Mouse (Mus musculus) MEL (cell line): ENCODE results near the gene Krt73. TPM values are rescaled to one million over a fixed set of nuclear protein-coding genes. Genes with fewer than 3 reads are reported as not detected.
A peak's percentile ranks its signal among the peaks of the same experiment; 100 is the strongest.

ENCODE experiments used
- DNase-seq: peaks from one replicate; pipeline ENCODE4 v3.0.0; 2011; ENCODE audit warnings: low read depth, low spot score
- H3K27ac ChIP-seq: 2 replicates; pipeline ENCODE4 v1.5.1; 2012; ENCODE audit warnings: low read depth, mild to moderate bottlenecking, control low read depth, low read length, moderate library complexity; ENCODE audit not compliant: control insufficient read depth
- H3K27me3 ChIP-seq, 2 experiments: fragments of 150-350 bp in 1 of 2; sonication (generic) in 1 of 2; 2 replicates each; pipeline ENCODE4 v1.6.1; 2012; ENCODE audit warnings: low read length in 2 of 2, mild to moderate bottlenecking in 2 of 2, improper control_type of control experiment in 1 of 2, moderate library complexity in 1 of 2; ENCODE audit not compliant: insufficient read depth in 2 of 2, control insufficient read depth in 1 of 2
- H3K36me3 ChIP-seq, 2 experiments: 2 replicates each; pipeline ENCODE4 v1.6.1; 2012 to 2014; ENCODE audit warnings: low read length in 2 of 2, improper control_type of control experiment in 1 of 2, inconsistent platforms in 1 of 2, mild to moderate bottlenecking in 1 of 2; ENCODE audit not compliant: insufficient read depth in 2 of 2, control insufficient read depth in 1 of 2
- H3K4me1 ChIP-seq, 2 experiments: fragments of 150-350 bp in 1 of 2; sonication (generic) in 1 of 2; 2 replicates each; pipeline ENCODE4 v1.6.1; 2012; ENCODE audit warnings: low read length in 2 of 2, improper control_type of control experiment in 1 of 2, mild to moderate bottlenecking in 1 of 2; ENCODE audit not compliant: insufficient read depth in 2 of 2, control insufficient read depth in 1 of 2
- H3K4me3 ChIP-seq, 2 experiments: fragments of 150-350 bp in 1 of 2; sonication (generic) in 1 of 2; 2 replicates each; pipeline ENCODE4 v1.5.1; 2012; ENCODE audit warnings: low read depth in 2 of 2, low read length in 2 of 2, mild to moderate bottlenecking in 2 of 2, moderate library complexity in 2 of 2, control low read depth in 1 of 2, improper control_type of control experiment in 1 of 2; ENCODE audit not compliant: control insufficient read depth in 1 of 2, insufficient read depth in 1 of 2
- H3K79me2 ChIP-seq: 2 replicates; pipeline ENCODE4 v1.6.1; 2012; ENCODE audit warnings: mild to moderate bottlenecking, low read length, moderate library complexity; ENCODE audit not compliant: control insufficient read depth, poor library complexity, insufficient read depth
- H3K9ac ChIP-seq: 2 replicates; pipeline ENCODE4 v1.6.1; 2012; ENCODE audit warnings: low read depth, mild to moderate bottlenecking, control low read depth, low read length, moderate library complexity; ENCODE audit not compliant: control insufficient read depth, poor library complexity, severe bottlenecking
- H3K9me3 ChIP-seq: fragments of 150-350 bp; sonication (generic); replicated peaks from 2 replicates; pipeline ENCODE4 v1.6.1; 2012; ENCODE audit warnings: mild to moderate bottlenecking, low read length, improper control_type of control experiment, moderate library complexity; ENCODE audit not compliant: insufficient read depth
- CHD2 ChIP-seq: IDR thresholded peaks from 2 replicates; pipeline ENCODE4 v1.6.1; 2011; ENCODE audit warnings: low read length, improper control_type of control experiment
- CTCF ChIP-seq, 3 experiments: IDR thresholded peaks in 2 of 3; conservative IDR thresholded peaks in 1 of 3; 2 replicates each; pipeline ENCODE4 v1.5.1; 2011 to 2012; ENCODE audit warnings: low read length in 3 of 3, low read depth in 2 of 3, mild to moderate bottlenecking in 2 of 3, improper control_type of control experiment in 1 of 3, inconsistent platforms in 1 of 3, mixed read lengths in 1 of 3, moderate library complexity in 1 of 3; ENCODE audit not compliant: control insufficient read depth in 1 of 3, insufficient read depth in 1 of 3, poor library complexity in 1 of 3, severe bottlenecking in 1 of 3
- E2F4 ChIP-seq: IDR thresholded peaks from 2 replicates; pipeline ENCODE4 v1.6.1; 2011; ENCODE audit warnings: low read depth, low read length, improper control_type of control experiment, borderline replicate concordance
- EP300 ChIP-seq, 2 experiments: IDR thresholded peaks; 2 replicates each; pipeline ENCODE4 v1.6.1; 2011; ENCODE audit warnings: improper control_type of control experiment in 2 of 2, low read length in 2 of 2, low read depth in 1 of 2, mild to moderate bottlenecking in 1 of 2
- GATA1 ChIP-seq: IDR thresholded peaks from 2 replicates; pipeline ENCODE4 v1.6.1; 2011; ENCODE audit warnings: low read depth, low read length, improper control_type of control experiment
- JUND ChIP-seq: IDR thresholded peaks from 2 replicates; pipeline ENCODE4 v1.6.1; 2011; ENCODE audit warnings: low read depth, mild to moderate bottlenecking, improper control_type of control experiment, low read length
- KAT2A ChIP-seq: conservative IDR thresholded peaks from 2 replicates; pipeline ENCODE4 v1.6.1; 2012; ENCODE audit warnings: low read depth, low read length, improper control_type of control experiment, inconsistent platforms
- MAZ ChIP-seq: IDR thresholded peaks from 2 replicates; pipeline ENCODE4 v1.6.1; 2012; ENCODE audit warnings: low read depth, mild to moderate bottlenecking, inconsistent platforms, low read length, improper control_type of control experiment
- MYC ChIP-seq: IDR thresholded peaks from 2 replicates; pipeline ENCODE4 v1.6.1; 2011; ENCODE audit warnings: low read depth, mild to moderate bottlenecking, low read length, improper control_type of control experiment, moderate library complexity
- NRF1 ChIP-seq: IDR thresholded peaks from 2 replicates; pipeline ENCODE4 v1.6.1; 2014; ENCODE audit warnings: low read depth, mild to moderate bottlenecking, inconsistent platforms, low read length, improper control_type of control experiment, moderate library complexity; ENCODE audit not compliant: poor library complexity, insufficient read depth, severe bottlenecking
- POLR2AphosphoS2 ChIP-seq: IDR thresholded peaks from 2 replicates; pipeline ENCODE4 v1.6.1; 2011; ENCODE audit warnings: low read length, improper control_type of control experiment
- RAD21 ChIP-seq: IDR thresholded peaks from 2 replicates; pipeline ENCODE4 v1.6.1; 2011; ENCODE audit warnings: mild to moderate bottlenecking, low read depth, low read length, improper control_type of control experiment
- SIN3A ChIP-seq: IDR thresholded peaks from 2 replicates; pipeline ENCODE4 v1.6.1; 2012; ENCODE audit warnings: low read length, improper control_type of control experiment, inconsistent platforms
- SMC3 ChIP-seq: IDR thresholded peaks from 2 replicates; pipeline ENCODE4 v1.6.1; 2011; ENCODE audit warnings: low read depth, low read length, improper control_type of control experiment
- TAL1 ChIP-seq: IDR thresholded peaks from 2 replicates; pipeline ENCODE4 v1.6.1; 2012; ENCODE audit warnings: mild to moderate bottlenecking, inconsistent platforms, low read length, moderate library complexity, mixed read lengths
- TCF12 ChIP-seq: IDR thresholded peaks from 2 replicates; pipeline ENCODE4 v1.6.1; 2014; ENCODE audit warnings: low read depth, mild to moderate bottlenecking, inconsistent platforms, low read length, improper control_type of control experiment, moderate library complexity
- UBTF ChIP-seq: IDR thresholded peaks from 2 replicates; pipeline ENCODE4 v1.6.1; 2012; ENCODE audit warnings: low read depth, mild to moderate bottlenecking, inconsistent platforms, low read length, improper control_type of control experiment, moderate library complexity, borderline replicate concordance; ENCODE audit not compliant: insufficient read depth
- USF1 ChIP-seq: IDR thresholded peaks from 2 replicates; pipeline ENCODE4 v1.6.1; 2014; ENCODE audit warnings: low read depth, mild to moderate bottlenecking, inconsistent platforms, low read length, improper control_type of control experiment, moderate library complexity
- ZC3H11A ChIP-seq: IDR thresholded peaks from 2 replicates; pipeline ENCODE4 v1.6.1; 2012; ENCODE audit warnings: low read depth, mild to moderate bottlenecking, inconsistent platforms, low read length, improper control_type of control experiment
- ZKSCAN1 ChIP-seq: IDR thresholded peaks from 2 replicates; pipeline ENCODE4 v1.6.1; 2012; ENCODE audit warnings: low read depth, mild to moderate bottlenecking, inconsistent platforms, low read length, improper control_type of control experiment, moderate library complexity
- polyA plus RNA-seq, 2 experiments: library from polyadenylated mRNA; stranded (reverse) in 1 of 2; unstranded in 1 of 2; fragments of >175 nt in 1 of 2; fragments of >200 nt in 1 of 2; gene quantifications; 2 replicates each; pipeline versions ENCODE4 v1.2.1 to v1.2.4; 2012; ENCODE audit warnings: low replicate concordance in 2 of 2, low read depth in 1 of 2; ENCODE audit not compliant: insufficient read length in 2 of 2, insufficient read depth in 1 of 2, missing spikeins in 1 of 2
- total RNA-seq: library from RNA; depleted of rRNA; stranded (reverse); fragments of 300-350 nt; gene quantifications from 2 replicates; pipeline ENCODE4 v1.2.3, GENCODE M21; 2012; rRNA removed

The Krt73 gene
- total and polyA plus RNA-seq, 3 experiments = not detected

DNA sequence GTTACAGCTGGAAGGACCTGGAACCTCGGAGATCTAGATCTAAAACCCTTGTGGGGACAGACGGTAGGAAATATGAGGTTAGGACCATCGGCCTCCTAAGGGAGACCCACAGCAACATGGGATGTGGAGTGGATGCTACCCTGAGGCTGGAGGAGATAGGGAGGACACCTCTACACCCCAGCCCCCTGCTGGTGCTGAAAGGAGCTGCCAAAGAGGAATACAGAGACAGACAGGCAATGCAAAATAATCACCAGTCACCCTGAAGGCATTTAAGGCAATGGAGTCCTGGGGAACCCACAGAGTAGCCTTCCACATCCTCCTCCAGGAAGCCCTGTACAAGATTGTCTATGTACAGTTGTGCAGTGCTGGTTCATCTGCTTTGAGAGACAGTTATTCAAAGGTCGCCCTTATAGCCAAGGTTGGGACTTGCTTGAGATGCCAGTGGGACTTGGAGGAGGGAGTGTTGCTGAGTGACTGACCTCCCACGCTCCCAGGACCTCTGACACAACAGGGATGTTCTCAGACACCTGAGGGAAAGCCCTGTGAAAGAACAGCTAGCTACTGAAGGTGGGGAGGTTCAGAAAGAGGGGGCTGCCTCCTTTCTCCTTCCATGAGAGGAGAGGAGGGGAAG lies 30.0 kb downstream of the Krt73 start:
- H3K27me3 ChIP-seq = peaks cover 0 to 4% of the 10 kb centered on the region in 2 experiments; a peak in 1 of 4 replicates
- peak; percentile 25 for DNase-seq

DNA sequence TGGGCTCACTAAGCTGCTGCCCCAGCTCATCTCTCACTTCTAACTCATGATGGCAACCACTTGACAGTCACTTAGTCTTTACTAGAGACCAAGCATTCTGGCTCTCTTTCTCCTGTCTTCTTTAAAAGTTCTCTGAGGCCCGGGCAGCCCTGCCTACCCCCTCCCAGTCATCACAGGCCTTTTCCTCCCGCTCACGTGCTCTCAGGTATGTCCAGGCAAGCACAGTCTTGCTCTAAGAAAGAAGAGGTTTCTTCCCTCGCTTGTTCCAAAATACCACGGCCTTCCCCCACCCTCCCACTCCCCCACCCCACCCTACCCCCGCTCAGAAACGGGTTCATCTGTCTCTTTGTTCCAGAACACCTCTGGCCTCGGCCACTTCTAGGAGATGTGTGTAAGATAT lies 31.9 kb downstream of the Krt73 start:
- no peak overlapping the region for H3K4me3 ChIP-seq
- TF ChIP-seq ZKSCAN1 = no peak
- TF ChIP-seq MYC = no peak
- no peak for TF ChIP-seq KAT2A
- TF ChIP-seq CHD2 = no peak
- TF ChIP-seq NRF1 = no peak
- no peak for TF ChIP-seq EP300 (IDR thresholded peaks at IDR 0.05; ENCODE audit: low read depth in 1 of 2, low read length in 2 of 2)
- TF ChIP-seq MAZ = no peak
- TF ChIP-seq GATA1 = no peak
- TF ChIP-seq JUND = no peak
- no peak for TF ChIP-seq TAL1
- TF ChIP-seq ZC3H11A = no peak
- no peak for TF ChIP-seq TCF12
- TF ChIP-seq E2F4 = no peak
- TF ChIP-seq POLR2AphosphoS2 = no peak
- no peak for TF ChIP-seq UBTF
- TF ChIP-seq SIN3A = no peak
- no peaks in the 10 kb centered on the region for H3K4me1 ChIP-seq
- H3K27me3 ChIP-seq = peaks cover 0 to 4% of the 10 kb centered on the region in 2 experiments; a peak in 1 of 4 replicates
- no peak overlapping the region for H3K27ac ChIP-seq
- no peak overlapping the region for H3K9ac ChIP-seq
- H3K36me3 ChIP-seq = no peaks in the 10 kb centered on the region
- no peak for DNase-seq
- H3K79me2 ChIP-seq = no peaks in the 10 kb centered on the region
- H3K9me3 ChIP-seq = no peaks in the 10 kb centered on the region

More for the DNA sequence above, 30.0 kb downstream of the Krt73 start:
- Histone ChIP-seq H3K27ac (no peak overlapping the region), H3K79me2 (no peaks in the 10 kb centered on the region), H3K4me3 (no peak overlapping the region), H3K36me3 (no peaks in the 10 kb centered on the region), H3K4me1 (no peaks in the 10 kb centered on the region)
- TF ChIP-seq RAD21 (peak; percentile 19), USF1 (no peak), SMC3 (peak; percentile 58), CTCF (IDR thresholded peaks at IDR 0.05 in 2 of 3, conservative IDR thresholded peaks at IDR 0.05 in 1 of 3; ENCODE audit: control insufficient read depth in 1 of 3, insufficient read depth in 1 of 3, low read depth in 2 of 3, low read length in 3 of 3, poor library complexity in 1 of 3, severe bottlenecking in 1 of 3) (peak; percentile 20 to 50 (median 49); a peak in 5 of 6 replicates)
- TF ChIP-seq, all 39 proteins: peak for 3
- H3K9ac ChIP-seq = no peak overlapping the region
- no peaks in the 10 kb centered on the region for H3K9me3 ChIP-seq

Other genes starting within 250 kb of the Krt73 start
- not detected in 2 replicates for gene Krt90, start 239.4 kb downstream of the Krt73 start, total RNA-seq
- gene Krt90, start 239.4 kb downstream of the Krt73 start, polyA plus RNA-seq = not detected
- gene Krt75, start 228.4 kb downstream of the Krt73 start, total RNA-seq = not detected in 2 replicates
- gene Krt75, start 228.4 kb downstream of the Krt73 start, polyA plus RNA-seq = not detected
- not detected in 2 replicates for gene Gm5414, start 174.2 kb downstream of the Krt73 start, total RNA-seq
- not detected for gene Gm5414, start 174.2 kb downstream of the Krt73 start, polyA plus RNA-seq
- not detected in 2 replicates for gene Gm5478, start 155.0 kb downstream of the Krt73 start, total RNA-seq
- gene Gm5478, start 155.0 kb downstream of the Krt73 start, polyA plus RNA-seq = not detected
- not detected in 2 replicates for gene Krt6b, start 122.1 kb downstream of the Krt73 start, total RNA-seq
- not detected for gene Krt6b, start 122.1 kb downstream of the Krt73 start, polyA plus RNA-seq
- not detected in 2 replicates for gene Krt6a, start 108.0 kb downstream of the Krt73 start, total RNA-seq
- gene Krt6a, start 108.0 kb downstream of the Krt73 start, polyA plus RNA-seq = not detected
- not detected in 2 replicates for gene Krt5, start 89.4 kb downstream of the Krt73 start, total RNA-seq
- not detected for gene Krt5, start 89.4 kb downstream of the Krt73 start, polyA plus RNA-seq
- gene Krt71, start 59.2 kb downstream of the Krt73 start, total RNA-seq = not detected in 2 replicates
- not detected for gene Krt71, start 59.2 kb downstream of the Krt73 start, polyA plus RNA-seq
- gene Krt72, start 15.9 kb downstream of the Krt73 start, total RNA-seq = not detected in 2 replicates
- not detected for gene Krt72, start 15.9 kb downstream of the Krt73 start, polyA plus RNA-seq
- gene Krt2, start 15.8 kb upstream of the Krt73 start, total RNA-seq = not detected in 2 replicates
- gene Krt2, start 15.8 kb upstream of the Krt73 start, polyA plus RNA-seq = not detected
- not detected in 2 replicates for gene Krt1, start 48.4 kb upstream of the Krt73 start, total RNA-seq
- not detected for gene Krt1, start 48.4 kb upstream of the Krt73 start, polyA plus RNA-seq
- not detected in 2 replicates for gene Krt77, start 67.4 kb upstream of the Krt73 start, total RNA-seq
- gene Krt77, start 67.4 kb upstream of the Krt73 start, polyA plus RNA-seq = not detected
- gene Krt76, start 90.6 kb upstream of the Krt73 start, total RNA-seq = not detected in 2 replicates
- not detected for gene Krt76, start 90.6 kb upstream of the Krt73 start, polyA plus RNA-seq
- not detected in 2 replicates for gene Krt4, start 122.4 kb upstream of the Krt73 start, total RNA-seq
- not detected for gene Krt4, start 122.4 kb upstream of the Krt73 start, polyA plus RNA-seq
- not detected in 2 replicates for gene Krt79, start 138.0 kb upstream of the Krt73 start, total RNA-seq
- gene Krt79, start 138.0 kb upstream of the Krt73 start, polyA plus RNA-seq = not detected
- gene Krt78, start 151.9 kb upstream of the Krt73 start, total RNA-seq = 0.08 and 0.13 TPM in 2 replicates
- under 1 TPM in 1 of 2 experiments, not detected in 1; 0.17 TPM for gene Krt78, start 151.9 kb upstream of the Krt73 start, polyA plus RNA-seq
- gene Krt8, start 202.1 kb upstream of the Krt73 start, total RNA-seq = 0.69 and 0.75 TPM in 2 replicates
- under 1 TPM in 1 of 2 experiments, not detected in 1; 0.93 TPM for gene Krt8, start 202.1 kb upstream of the Krt73 start, polyA plus RNA-seq
- 0.08 TPM in 1 of 2 replicates, not detected in the other for gene Krt18, start 225.8 kb upstream of the Krt73 start, total RNA-seq
- gene Krt18, start 225.8 kb upstream of the Krt73 start, polyA plus RNA-seq = not detected